Mouse (Mus musculus): ENCODE measurements around the gene Bglap.
A peak's percentile ranks its signal among the peaks of the same experiment; 100 is the strongest.

The Bglap gene

DNA sequence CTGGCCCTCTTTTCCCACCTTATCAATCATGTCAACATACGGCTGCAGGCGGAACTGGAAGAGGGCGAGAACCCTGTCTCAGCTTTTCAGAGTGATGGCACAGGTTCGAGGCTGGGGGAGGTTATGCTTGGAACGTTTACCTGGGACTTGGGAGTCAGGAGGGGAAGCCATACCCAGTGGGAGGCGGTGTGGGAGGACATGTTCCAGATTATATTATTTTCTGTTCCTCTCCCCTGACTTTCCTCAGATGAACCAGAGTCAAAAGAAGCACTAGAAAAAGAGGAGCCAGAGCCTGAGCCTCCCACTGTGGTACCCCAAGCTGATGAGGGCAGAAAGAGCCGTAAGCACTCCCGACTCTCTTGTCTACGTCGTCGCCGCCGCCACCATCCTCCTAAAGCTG, 33.5 kb downstream of the Bglap start:
- DNase-seq (ENCODE audit: low read depth, low spot score), result no peak
- Histone ChIP-seq H3K27me3 (ENCODE audit: control insufficient read depth, insufficient read depth, low read length, poor library complexity, severe bottlenecking) (no peaks in the 10 kb centered on the region), H3K36me3 (ENCODE audit: control insufficient read depth, insufficient read depth, low read length, poor library complexity, severe bottlenecking) (peaks cover 37% of the 10 kb centered on the region)

DNA sequence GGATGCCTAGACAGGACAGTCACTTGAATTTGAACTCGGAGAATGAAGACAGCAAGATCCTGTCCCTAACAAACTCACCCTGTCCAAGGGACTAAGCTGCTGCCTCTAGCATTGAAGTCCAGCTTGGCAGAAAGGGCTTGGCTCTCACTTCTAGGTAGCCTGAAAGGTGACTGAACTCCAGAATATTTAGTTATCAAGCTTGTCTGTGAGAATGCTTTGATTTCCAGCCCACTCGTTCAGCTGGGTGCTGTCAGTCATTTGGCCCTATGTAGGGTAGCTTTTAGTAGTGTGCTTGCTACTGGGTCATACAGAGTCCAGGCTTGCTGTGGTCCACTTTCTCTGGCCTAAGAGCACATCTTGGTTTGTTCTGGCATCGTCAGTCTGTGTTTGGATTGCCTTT, 45.3 kb downstream of the Bglap start:
- no peak for DNase-seq (ENCODE audit: low read depth, low spot score)
- peaks cover 8% of the 10 kb centered on the region for H3K36me3 ChIP-seq (ENCODE audit: control insufficient read depth, insufficient read depth, low read length, poor library complexity, severe bottlenecking)
- no peaks in the 10 kb centered on the region for H3K27me3 ChIP-seq (ENCODE audit: control insufficient read depth, insufficient read depth, low read length, poor library complexity, severe bottlenecking)

DNA sequence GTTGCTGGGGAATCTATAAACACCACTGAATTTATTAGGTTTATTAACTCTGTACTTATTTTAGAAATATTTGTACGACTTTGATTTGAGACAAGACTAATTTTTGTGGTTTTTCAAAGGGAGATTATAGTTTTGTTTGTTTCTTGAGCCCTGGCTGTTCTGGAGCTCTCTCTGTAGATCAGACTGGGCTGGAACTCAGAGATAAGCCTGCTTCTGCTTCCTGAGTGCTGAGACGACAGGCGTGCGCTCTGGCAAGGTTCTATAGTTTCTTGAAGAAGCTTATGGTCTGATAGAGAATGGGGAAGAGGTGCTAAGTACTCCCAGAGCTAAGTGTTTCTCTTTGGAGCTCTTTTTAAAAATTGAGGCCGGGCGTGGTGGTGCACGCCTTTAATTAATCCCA, 45.9 kb downstream of the Bglap start:
- Histone ChIP-seq H3K36me3 (ENCODE audit: control insufficient read depth, insufficient read depth, low read length, poor library complexity, severe bottlenecking) (peaks cover 4% of the 10 kb centered on the region), H3K27me3 (ENCODE audit: control insufficient read depth, insufficient read depth, low read length, poor library complexity, severe bottlenecking) (no peaks in the 10 kb centered on the region)
- DNase-seq (ENCODE audit: low read depth, low spot score), result no peak

- DNase-seq (ENCODE audit: low read depth, low spot score), result peak; percentile 31
- Histone ChIP-seq H3K36me3 (ENCODE audit: control insufficient read depth, insufficient read depth, low read length, poor library complexity, severe bottlenecking) (no peaks in the 10 kb centered on the region; the same call in 1 of the 2 replicates), H3K27me3 (ENCODE audit: control insufficient read depth, insufficient read depth, low read length, poor library complexity, severe bottlenecking) (no peaks in the 10 kb centered on the region)
These were observed 46.8 kb downstream of the Bglap start for GRCm38 (mm10) chr3:88337367-88338020.

DNA sequence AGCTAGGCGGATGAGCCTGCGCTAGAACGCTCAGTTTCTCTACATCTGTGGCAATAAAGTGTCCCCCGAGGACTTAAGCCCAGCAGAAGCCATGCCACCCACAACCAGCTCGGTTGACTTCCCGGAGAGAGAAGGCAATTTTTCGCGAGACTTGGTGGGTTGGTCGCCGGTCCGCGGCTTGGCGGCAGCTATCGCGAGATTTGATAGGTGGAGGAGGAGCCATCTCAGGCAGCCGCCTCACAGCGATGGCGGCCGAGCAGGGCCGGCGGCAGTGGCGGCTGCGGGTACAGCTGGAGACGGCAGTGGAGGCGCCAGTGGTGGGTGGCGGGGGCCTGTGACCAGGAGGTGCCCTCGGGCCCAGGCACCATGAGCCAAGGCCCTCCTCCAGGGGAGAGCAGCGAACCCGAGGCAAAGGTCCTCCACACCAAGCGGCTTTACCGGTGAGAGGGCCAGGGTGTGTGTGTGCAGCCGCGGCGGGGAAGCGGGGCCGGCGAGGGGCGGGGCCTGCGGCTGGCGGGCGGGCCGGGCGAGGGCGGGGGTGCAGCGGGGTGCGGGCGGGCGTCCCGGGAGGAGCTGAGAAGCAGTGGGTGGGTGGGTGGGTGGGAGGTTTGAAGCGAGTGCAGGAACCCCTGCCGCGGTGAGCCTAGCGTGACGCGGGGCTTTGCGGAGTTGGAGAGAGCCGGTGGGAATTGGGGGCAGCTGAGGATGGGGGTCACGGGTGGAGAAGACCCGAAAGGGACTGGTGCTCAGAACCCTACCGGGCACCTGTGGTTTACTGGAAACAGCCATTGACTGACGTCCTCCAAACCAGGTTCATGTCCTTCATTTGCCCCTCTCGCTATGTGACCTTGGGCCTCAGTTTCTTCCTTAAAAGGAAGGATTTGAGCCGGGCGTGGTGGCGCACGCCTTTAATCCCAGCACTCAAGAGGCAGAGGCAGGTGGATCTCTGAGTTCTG, 47.9 kb downstream of the Bglap start, which contains the start of the genes Tmem79 and Smg5:
Gene Tmem79, minus strand, starts transcription at position 91 of the 956 bp plus-strand sequence.
Gene Smg5, plus strand, starts transcription at position 203 of the 956 bp plus-strand sequence.
- Histone ChIP-seq H3K27me3 (ENCODE audit: control insufficient read depth, insufficient read depth, low read length, poor library complexity, severe bottlenecking) (no peaks in the 10 kb centered on the region), H3K36me3 (ENCODE audit: control insufficient read depth, insufficient read depth, low read length, poor library complexity, severe bottlenecking) (no peaks in the 10 kb centered on the region; the same call in 1 of the 2 replicates)
- peak; percentile 98 for DNase-seq (ENCODE audit: low read depth, low spot score)

DNA sequence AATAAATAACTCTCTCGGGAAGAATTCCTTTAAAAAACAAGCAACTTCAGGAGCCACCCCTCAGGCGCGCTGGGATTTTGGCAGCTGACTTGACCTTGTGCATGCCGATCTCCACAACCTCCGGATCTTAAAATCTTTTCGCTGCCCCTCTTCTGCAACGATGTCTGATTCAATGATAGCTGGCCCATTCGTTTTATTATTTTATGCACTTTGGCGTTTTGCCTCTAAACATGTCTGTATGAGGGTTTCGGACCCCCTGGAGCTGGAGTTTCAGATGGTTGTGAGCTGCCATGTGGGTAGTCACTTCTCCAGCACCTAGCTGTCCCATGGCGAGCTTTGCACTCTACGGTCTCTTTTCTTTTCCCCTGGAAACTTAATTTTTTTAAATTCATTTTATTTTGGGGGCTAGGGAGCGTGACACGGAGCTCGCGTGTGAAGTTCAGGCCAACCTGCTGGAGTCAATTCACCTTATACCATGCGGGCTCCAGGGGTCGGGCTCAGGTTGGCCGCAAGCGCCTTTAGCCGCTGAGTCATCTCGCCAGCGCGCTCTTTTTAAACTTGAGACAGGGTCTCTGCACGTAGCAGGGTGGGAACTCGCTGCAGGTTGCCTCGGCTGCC, 48.7 kb downstream of the Bglap start:
- no peak for DNase-seq (ENCODE audit: low read depth, low spot score)
- Histone ChIP-seq H3K27me3 (ENCODE audit: control insufficient read depth, insufficient read depth, low read length, poor library complexity, severe bottlenecking) (no peaks in the 10 kb centered on the region), H3K36me3 (ENCODE audit: control insufficient read depth, insufficient read depth, low read length, poor library complexity, severe bottlenecking) (no peaks in the 10 kb centered on the region; the same call in 1 of the 2 replicates)

GRCm38 (mm10) chr3:88334902-88335435, 49.3 kb downstream of the Bglap start:
- Histone ChIP-seq H3K27me3 (ENCODE audit: control insufficient read depth, insufficient read depth, low read length, poor library complexity, severe bottlenecking) (no peaks in the 10 kb centered on the region), H3K36me3 (ENCODE audit: control insufficient read depth, insufficient read depth, low read length, poor library complexity, severe bottlenecking) (no peaks in the 10 kb centered on the region; the same call in 1 of the 2 replicates)
- DNase-seq (ENCODE audit: low read depth, low spot score), result no peak

DNA sequence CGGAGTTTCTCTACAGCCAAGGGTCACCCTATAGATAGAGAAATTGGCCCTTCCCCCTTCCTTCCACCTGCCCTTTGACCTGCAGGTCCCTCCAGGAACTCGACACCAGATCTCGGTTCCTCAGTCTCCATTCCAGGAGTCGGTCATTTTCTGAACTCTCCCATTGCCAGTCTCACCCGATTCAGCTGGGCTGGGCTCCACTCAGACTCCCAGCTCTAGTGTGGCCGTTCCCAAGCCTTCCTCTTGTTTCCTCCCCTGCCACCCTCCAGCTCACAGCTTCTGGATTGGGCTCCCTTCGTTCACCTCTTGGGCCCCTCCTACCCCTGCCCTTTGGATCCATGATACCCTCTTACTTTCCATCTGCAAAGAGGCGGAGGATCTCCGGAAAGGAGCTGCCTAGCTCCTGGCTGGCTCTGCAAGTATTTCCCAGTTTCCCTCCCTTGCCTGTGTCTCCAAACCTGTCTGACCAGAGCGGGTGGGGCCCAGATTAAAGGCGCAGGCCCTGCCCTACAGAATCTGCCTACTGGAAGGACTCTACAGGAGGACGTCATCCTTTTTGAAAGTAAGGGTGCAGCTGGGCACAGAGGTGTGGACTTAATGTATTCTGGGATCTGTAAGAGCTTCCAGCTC, 50.1 kb downstream of the Bglap start:
- Histone ChIP-seq H3K36me3 (ENCODE audit: control insufficient read depth, insufficient read depth, low read length, poor library complexity, severe bottlenecking) (no peaks in the 10 kb centered on the region; the same call in 1 of the 2 replicates), H3K27me3 (ENCODE audit: control insufficient read depth, insufficient read depth, low read length, poor library complexity, severe bottlenecking) (no peaks in the 10 kb centered on the region)
- DNase-seq (ENCODE audit: low read depth, low spot score), result no peak

All from splenic B cell, adult 2 months (primary cell).